Mouse (Mus musculus) liver, embryonic 11.5 days (tissue): ENCODE results near the gene Ccdc180. TPM values are rescaled to one million over a fixed set of nuclear protein-coding genes. Genes with fewer than 3 reads are reported as not detected.

Source experiments
- ATAC-seq: fragments of 200-750 bp; cut with Nextera tagmentation; replicated peaks from 2 replicates; pipeline ENCODE4 v1.8.0; 2017; ENCODE audit warnings: moderate number of reproducible peaks, mild to moderate bottlenecking, moderate TSS enrichment, moderate library complexity; ENCODE audit not compliant: low FRiP score
- DNase-seq: peaks from one replicate; pipeline ENCODE4 v3.0.0-alpha.2; 2017; ENCODE audit warnings: low spot score
- H3K27ac ChIP-seq: fragments of 300-500 bp; sonication (generic); 2 replicates; pipeline ENCODE4 v1.5.1; 2014; ENCODE audit warnings: mild to moderate bottlenecking, low read depth, low read length, control low read depth
- H3K27me3 ChIP-seq: fragments of 300-500 bp; sonication (generic); replicated peaks from 2 replicates; pipeline ENCODE4 v1.6.1; 2014; ENCODE audit warnings: low read length, mixed read lengths; ENCODE audit not compliant: control insufficient read depth, insufficient read depth
- H3K36me3 ChIP-seq: fragments of 300-500 bp; sonication (generic); 2 replicates; pipeline ENCODE4 v1.6.1; 2014; ENCODE audit warnings: mild to moderate bottlenecking, low read length, moderate library complexity, mixed read lengths; ENCODE audit not compliant: control insufficient read depth, insufficient read depth
- H3K4me1 ChIP-seq: fragments of 300-500 bp; sonication (generic); replicated peaks from 2 replicates; pipeline ENCODE4 v1.6.1; 2014; ENCODE audit warnings: low read length, mixed read lengths; ENCODE audit not compliant: control insufficient read depth, insufficient read depth
- H3K4me2 ChIP-seq: fragments of 300-500 bp; sonication (generic); 2 replicates; pipeline ENCODE4 v1.6.1; 2014; ENCODE audit warnings: mild to moderate bottlenecking, control low read depth, moderate library complexity
- H3K4me3 ChIP-seq: fragments of 300-500 bp; sonication (generic); 2 replicates; pipeline ENCODE4 v1.5.1; 2014; ENCODE audit warnings: low read depth, low read length, control low read depth
- H3K9ac ChIP-seq: fragments of 300-500 bp; sonication (generic); 2 replicates; pipeline ENCODE4 v1.6.1; 2014; ENCODE audit warnings: low read depth, low read length, control low read depth
- H3K9me3 ChIP-seq: fragments of 300-500 bp; sonication (generic); 2 replicates; pipeline ENCODE4 v1.6.1; 2016; ENCODE audit warnings: low read length, inconsistent platforms, mixed read lengths; ENCODE audit not compliant: control insufficient read depth
- WGBS: fragments of 180-500 bp; shearing (Covaris S2); extraction: QIAGEN DNeasy Blood & Tissue Kit; methylation state at CpG from one replicate; pipeline ENCODE4 v1.1.7; 2014; 5-methylcytosine and 5-hydroxymethylcytosine counted together
- polyA plus RNA-seq: library from polyadenylated mRNA; unstranded; fragments of >200 nt; fragmentation: Nextera tagmentation; extraction: Ambion mirVana; gene quantifications from 2 replicates; pipeline ENCODE4 v1.2.1, GENCODE M21; 2014

Ccdc180 gene
- 0.04 and 0.10 TPM in 2 replicates for polyA plus RNA-seq

GRCm38 (mm10) chr4:45890066-45890761, at the start of gene Ccdc180:
TSS of gene Ccdc180 (plus strand) at chr4:45890303.
- ATAC-seq (no peak), DNase-seq (peak; percentile 71)
- no peak within 1 kb of the TSS for H3K27ac ChIP-seq
- no peak within 1 kb of the TSS for H3K4me3 ChIP-seq
- no peaks in the 10 kb centered on the region for H3K9me3 ChIP-seq
- 0 out of 2 replicates have a peak, but pooled peaks cover 3% of the 10 kb centered on the region for H3K4me1 ChIP-seq
- H3K9ac ChIP-seq = no peak within 1 kb of the TSS
- WGBS = 19% methylated on average over 19 of the region's 19 CpGs
- no peaks in the 10 kb centered on the region for H3K27me3 ChIP-seq
- peak within 1 kb of the TSS; percentile 35; the same call in 1 of the 2 replicates for H3K4me2 ChIP-seq
- H3K36me3 ChIP-seq = no peaks in the 10 kb centered on the region

GRCm38 (mm10) chr4:45844355-45844754, 45.7 kb upstream of the Ccdc180 start:
- no peak for ATAC-seq
- H3K36me3 ChIP-seq = no peaks in the 10 kb centered on the region
- H3K9me3 ChIP-seq = no peaks in the 10 kb centered on the region
- no peak overlapping the region for H3K4me2 ChIP-seq
- 0 out of 2 replicates have a peak, but pooled peaks cover 2% of the 10 kb centered on the region for H3K4me1 ChIP-seq
- H3K27ac ChIP-seq = no peak overlapping the region
- H3K4me3 ChIP-seq = no peak overlapping the region
- WGBS = 38% methylated on average over 14 of the region's 14 CpGs
- peaks cover 6% of the 10 kb centered on the region; the same call in 1 of the 2 replicates for H3K27me3 ChIP-seq
- no peak overlapping the region for H3K9ac ChIP-seq
- no peak for DNase-seq

- no peak overlapping the region for H3K27ac ChIP-seq
- ATAC-seq (no peak), DNase-seq (no peak)
- no peaks in the 10 kb centered on the region for H3K36me3 ChIP-seq
- no peak overlapping the region for H3K4me3 ChIP-seq
- no peak overlapping the region for H3K4me2 ChIP-seq
- no peak overlapping the region for H3K9ac ChIP-seq
- H3K9me3 ChIP-seq = no peaks in the 10 kb centered on the region
- WGBS = 74% methylated on average over 2 of the region's 2 CpGs
- H3K4me1 ChIP-seq = 0 out of 2 replicates have a peak, but pooled peaks cover 2% of the 10 kb centered on the region
- H3K27me3 ChIP-seq = peaks cover 9% of the 10 kb centered on the region; the same call in 1 of the 2 replicates
These were observed 43.8 kb upstream of the Ccdc180 start for GRCm38 (mm10) chr4:45846263-45846662.

GRCm38 (mm10) chr4:45848109-45848824, 41.8 kb upstream of the Ccdc180 start, which contains the start of gene Stra6l:
TSS of gene Stra6l (plus strand) at chr4:45848664.
- Histone ChIP-seq H3K27me3 (peaks cover 9% of the 10 kb centered on the region; the same call in 1 of the 2 replicates), H3K4me2 (peak within 1 kb of the TSS; percentile 40), H3K4me1 (0 out of 2 replicates have a peak, but pooled peaks cover 2% of the 10 kb centered on the region), H3K36me3 (no peaks in the 10 kb centered on the region), H3K4me3 (peak within 1 kb of the TSS; percentile 3; the same call in 1 of the 2 replicates), H3K9me3 (no peaks in the 10 kb centered on the region), H3K9ac (no peak within 1 kb of the TSS), H3K27ac (no peak within 1 kb of the TSS)
- WGBS = 39% methylated on average over 10 of the region's 10 CpGs
- ATAC-seq (no peak), DNase-seq (no peak)

GRCm38 (mm10) chr4:45848825-45849156, 41.3 kb upstream of the Ccdc180 start:
- H3K4me3 ChIP-seq = peak overlapping the region; percentile 3; the same call in 1 of the 2 replicates
- DNase-seq (no peak), ATAC-seq (no peak)
- H3K9ac ChIP-seq = no peak overlapping the region
- H3K27me3 ChIP-seq = peaks cover 9% of the 10 kb centered on the region; the same call in 1 of the 2 replicates
- peak overlapping the region; percentile 40 for H3K4me2 ChIP-seq
- WGBS = 31% methylated on average over 10 of the region's 10 CpGs
- no peak overlapping the region for H3K27ac ChIP-seq
- H3K4me1 ChIP-seq = 0 out of 2 replicates have a peak, but pooled peaks cover 2% of the 10 kb centered on the region
- no peaks in the 10 kb centered on the region for H3K36me3 ChIP-seq
- no peaks in the 10 kb centered on the region for H3K9me3 ChIP-seq

- no peak for ATAC-seq
- H3K27me3 ChIP-seq = peaks cover 9% of the 10 kb centered on the region; the same call in 1 of the 2 replicates
- H3K36me3 ChIP-seq = no peaks in the 10 kb centered on the region
- H3K4me2 ChIP-seq = 0 out of 2 replicates have a peak overlapping the region, but pooled peaks have one; percentile 40
- no peak for DNase-seq
- no peaks in the 10 kb centered on the region for H3K9me3 ChIP-seq
- H3K4me1 ChIP-seq = 0 out of 2 replicates have a peak, but pooled peaks cover 2% of the 10 kb centered on the region
- no peak overlapping the region for H3K9ac ChIP-seq
- 39% methylated on average over 1 of the region's 1 CpGs for WGBS
- H3K27ac ChIP-seq = no peak overlapping the region
- 0 out of 2 replicates have a peak overlapping the region, but pooled peaks have one; percentile 3 for H3K4me3 ChIP-seq
These were observed 40.7 kb upstream of the Ccdc180 start for GRCm38 (mm10) chr4:45849419-45849818.

GRCm38 (mm10) chr4:45851640-45852051, 38.5 kb upstream of the Ccdc180 start:
- 0 out of 2 replicates have a peak, but pooled peaks have one; percentile 34 for ATAC-seq

GRCm38 (mm10) chr4:45853496-45854246, 36.4 kb upstream of the Ccdc180 start:
- ATAC-seq = no peak
- H3K27me3 ChIP-seq = 0 out of 2 replicates have a peak, but pooled peaks cover 5% of the 10 kb centered on the region
- WGBS = 69% methylated on average over 15 of the region's 15 CpGs

More at GRCm38 (mm10) chr4:45851640-45852051, 38.5 kb upstream of the Ccdc180 start:
- Histone ChIP-seq H3K27me3 (peaks cover 9% of the 10 kb centered on the region; the same call in 1 of the 2 replicates), H3K4me2 (no peak overlapping the region), H3K9me3 (no peaks in the 10 kb centered on the region), H3K27ac (no peak overlapping the region), H3K4me3 (no peak overlapping the region), H3K4me1 (0 out of 2 replicates have a peak, but pooled peaks cover 2% of the 10 kb centered on the region), H3K36me3 (no peaks in the 10 kb centered on the region), H3K9ac (no peak overlapping the region)
- WGBS = 29% methylated on average over 3 of the region's 3 CpGs
- no peak for DNase-seq

More at GRCm38 (mm10) chr4:45853496-45854246, 36.4 kb upstream of the Ccdc180 start:
- H3K9me3 ChIP-seq = no peaks in the 10 kb centered on the region
- no peak overlapping the region for H3K9ac ChIP-seq
- H3K36me3 ChIP-seq = no peaks in the 10 kb centered on the region
- H3K4me1 ChIP-seq = no peaks in the 10 kb centered on the region
- H3K4me3 ChIP-seq = no peak overlapping the region
- no peak overlapping the region for H3K4me2 ChIP-seq
- no peak overlapping the region for H3K27ac ChIP-seq
- no peak for DNase-seq
